Mouse (Mus musculus) right cerebral cortex, adult 2 months (tissue): Measurements from ENCODE around the gene Lta.

ENCODE experiments used
- DNase-seq, 2 experiments: peaks; one replicate each; pipeline ENCODE4 v3.0.0; 2021 to 2022; ENCODE audit warnings: low spot score in 2 of 2

The Lta gene

GRCm38 (mm10) chr17:35210593-35210992 lies 5.4 kb upstream of the Lta start:
- no peak for DNase-seq

- no peak for DNase-seq
These were observed 4.8 kb upstream of the Lta start for GRCm38 (mm10) chr17:35209785-35210535.

- no peak for DNase-seq
These were observed 224 bp upstream of the Lta start for GRCm38 (mm10) chr17:35205380-35205769.

GRCm38 (mm10) chr17:35202442-35202841 lies 2.7 kb downstream of the Lta start:
- no peak for DNase-seq

- no peak for DNase-seq
These were observed 3.4 kb downstream of the Lta start, which contains the start of gene Tnf for GRCm38 (mm10) chr17:35201787-35202186. Gene Tnf (minus strand): TSS chr17:35202007.

- no peak for DNase-seq
These were observed 4.0 kb downstream of the Lta start for GRCm38 (mm10) chr17:35201128-35201527.

- no peak for DNase-seq
These were observed 4.8 kb downstream of the Lta start for GRCm38 (mm10) chr17:35200398-35200797.

- no peak for DNase-seq
These were observed 6.2 kb downstream of the Lta start for GRCm38 (mm10) chr17:35198946-35199345.

GRCm38 (mm10) chr17:35198029-35198428 lies 7.1 kb downstream of the Lta start:
- DNase-seq, result no peak

- DNase-seq, result no peak
These were observed 8.0 kb downstream of the Lta start for GRCm38 (mm10) chr17:35197126-35197525.

GRCm38 (mm10) chr17:35196321-35196641 lies 8.9 kb downstream of the Lta start:
- DNase-seq, result no peak

GRCm38 (mm10) chr17:35195631-35196320 lies 9.4 kb downstream of the Lta start:
- DNase-seq, result peak; percentile 82 to 83

- DNase-seq, result no peak
These were observed 10.1 kb downstream of the Lta start for GRCm38 (mm10) chr17:35194844-35195630.

- no peak for DNase-seq
These were observed 11.0 kb downstream of the Lta start, which contains the start of gene Ltb for GRCm38 (mm10) chr17:35193881-35194843. Gene Ltb (plus strand): TSS chr17:35194439.

- no peak for DNase-seq
These were observed 12.2 kb downstream of the Lta start for GRCm38 (mm10) chr17:35192924-35193323.

GRCm38 (mm10) chr17:35191723-35192122 lies 13.4 kb downstream of the Lta start:
- no peak for DNase-seq

GRCm38 (mm10) chr17:35190096-35190495 lies 15.1 kb downstream of the Lta start:
- no peak for DNase-seq

GRCm38 (mm10) chr17:35189186-35189585 lies 16.0 kb downstream of the Lta start:
- no peak for DNase-seq

- no peak for DNase-seq
These were observed 17.1 kb downstream of the Lta start, which contains the start of gene Lst1 for GRCm38 (mm10) chr17:35187959-35188610. Gene Lst1 (minus strand): TSS chr17:35188439.

GRCm38 (mm10) chr17:35187345-35187744 lies 17.8 kb downstream of the Lta start:
- DNase-seq, result no peak

GRCm38 (mm10) chr17:35186681-35187080 lies 18.5 kb downstream of the Lta start:
- DNase-seq, result no peak
